Mouse (Mus musculus): ENCODE data around the gene Anks1b. TPM values are rescaled to one million over a fixed set of nuclear protein-coding genes. Genes with fewer than 3 reads are reported as not detected.

Anks1b gene
- total RNA-seq, 1 experiment from 2014 or later: not detected

- no peak for ATAC-seq (replicated peaks; ENCODE audit: insufficient number of reproducible peaks, low FRiP score, low TSS enrichment, poor library complexity, severe bottlenecking)
These were observed 812.1 kb downstream of the Anks1b start for GRCm38 (mm10) chr10:90685367-90685766.

GRCm38 (mm10) chr10:90688153-90688552 lies 814.8 kb downstream of the Anks1b start:
- ATAC-seq (replicated peaks; ENCODE audit: insufficient number of reproducible peaks, low FRiP score, low TSS enrichment, poor library complexity, severe bottlenecking): no peak

DNA sequence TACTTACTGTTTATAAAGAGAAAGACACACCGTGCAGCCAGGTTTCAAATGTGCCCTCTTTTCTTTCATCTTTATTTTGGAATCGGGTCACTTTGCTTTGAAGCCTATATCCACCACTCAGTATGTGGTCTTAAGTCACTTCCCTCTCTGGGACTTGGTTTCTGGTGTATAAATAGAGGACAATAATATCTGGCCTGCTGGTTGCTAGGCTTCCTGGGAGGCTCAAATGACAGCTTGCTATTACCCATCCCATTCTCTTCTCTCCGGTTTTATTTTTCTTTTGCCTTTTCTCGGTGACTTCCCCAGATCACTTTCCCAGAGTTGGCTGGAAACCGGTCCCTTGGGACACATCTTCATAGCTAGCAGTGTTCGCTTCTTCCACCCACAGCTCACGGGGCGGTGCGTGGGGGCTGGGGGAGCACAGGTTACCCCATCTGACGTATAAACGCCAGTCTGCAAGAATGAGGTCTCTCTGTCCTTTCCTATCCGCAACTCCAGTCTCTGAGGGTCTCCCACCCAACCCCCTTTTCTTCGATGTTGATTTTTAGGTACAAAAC lies 815.5 kb downstream of the Anks1b start:
- no peak for ATAC-seq (replicated peaks; ENCODE audit: insufficient number of reproducible peaks, low FRiP score, low TSS enrichment, poor library complexity, severe bottlenecking)

DNA sequence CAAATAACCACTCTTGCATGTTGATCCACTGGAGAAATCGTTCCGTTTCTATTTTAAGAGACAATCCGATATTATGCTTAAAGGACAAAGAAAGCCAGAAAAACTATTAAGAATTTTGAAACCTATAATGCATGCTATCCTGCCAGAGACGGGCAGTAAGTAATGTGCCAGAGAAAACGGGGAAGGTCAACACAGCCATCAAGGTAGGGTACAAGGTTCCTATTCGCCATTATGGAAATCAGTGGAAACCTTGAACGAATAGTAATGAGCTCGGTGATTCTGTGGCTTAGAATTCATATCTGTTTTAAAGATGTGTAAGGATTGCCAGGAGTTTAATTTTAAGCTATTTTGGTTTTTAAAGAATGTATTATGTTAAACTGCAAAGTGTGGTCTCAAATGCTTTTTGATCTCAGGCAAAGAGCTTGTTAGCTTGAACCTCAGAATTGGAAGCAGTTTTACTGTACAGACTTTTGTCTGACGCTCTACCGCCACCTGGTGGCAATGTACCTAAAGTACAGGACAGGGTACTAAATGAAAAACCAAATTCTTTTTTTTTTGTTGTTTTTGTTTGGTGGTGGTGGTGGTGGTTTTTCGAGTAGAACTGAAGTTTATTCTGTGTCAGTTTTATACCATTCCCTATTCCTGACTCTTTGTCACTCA lies 816.7 kb downstream of the Anks1b start:
- 0 out of 2 replicates have a peak, but pooled peaks have one; percentile 50 for ATAC-seq (replicated peaks; ENCODE audit: insufficient number of reproducible peaks, low FRiP score, low TSS enrichment, poor library complexity, severe bottlenecking)

DNA sequence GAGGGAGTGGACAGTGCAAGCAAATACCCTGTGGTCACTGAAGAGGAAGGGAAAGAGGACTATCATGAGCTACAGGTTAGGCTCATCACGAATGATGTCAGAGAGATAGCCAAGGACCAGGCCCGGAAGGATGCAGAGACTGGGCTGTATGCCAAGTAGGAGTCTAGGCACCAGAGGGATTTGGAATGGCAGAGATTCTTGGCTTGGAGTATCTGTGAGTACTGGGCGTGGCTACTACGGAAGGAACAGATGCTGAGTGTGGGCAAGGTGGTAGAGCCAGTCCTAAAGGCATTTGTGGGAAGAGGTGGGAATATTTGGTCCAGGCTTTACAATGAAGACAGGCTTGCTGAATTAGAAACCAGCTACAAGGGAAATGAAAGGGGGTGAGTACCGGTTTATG lies 823.4 kb downstream of the Anks1b start:
- no peak for ATAC-seq (replicated peaks; ENCODE audit: insufficient number of reproducible peaks, low FRiP score, low TSS enrichment, poor library complexity, severe bottlenecking)

DNA sequence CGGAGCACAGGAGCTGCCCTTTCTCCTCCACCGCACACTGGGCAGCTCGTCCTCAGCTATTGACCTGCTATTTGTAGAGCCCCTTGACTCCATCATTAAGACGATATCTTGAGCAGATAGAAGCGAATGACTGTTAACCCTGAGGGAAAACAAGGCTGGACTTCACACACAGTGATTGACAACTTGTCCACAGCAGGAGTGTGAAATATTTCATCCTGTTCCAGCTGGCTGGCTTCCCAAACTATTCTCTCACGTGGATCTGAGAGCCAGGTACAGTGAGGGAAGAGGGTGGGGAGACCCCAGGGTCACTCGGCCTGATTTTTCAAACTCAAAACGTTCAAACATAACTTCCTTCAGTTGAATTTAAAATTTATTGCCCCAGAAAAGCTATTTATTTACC lies 824.1 kb downstream of the Anks1b start:
- no peak for ATAC-seq (replicated peaks; ENCODE audit: insufficient number of reproducible peaks, low FRiP score, low TSS enrichment, poor library complexity, severe bottlenecking)

DNA sequence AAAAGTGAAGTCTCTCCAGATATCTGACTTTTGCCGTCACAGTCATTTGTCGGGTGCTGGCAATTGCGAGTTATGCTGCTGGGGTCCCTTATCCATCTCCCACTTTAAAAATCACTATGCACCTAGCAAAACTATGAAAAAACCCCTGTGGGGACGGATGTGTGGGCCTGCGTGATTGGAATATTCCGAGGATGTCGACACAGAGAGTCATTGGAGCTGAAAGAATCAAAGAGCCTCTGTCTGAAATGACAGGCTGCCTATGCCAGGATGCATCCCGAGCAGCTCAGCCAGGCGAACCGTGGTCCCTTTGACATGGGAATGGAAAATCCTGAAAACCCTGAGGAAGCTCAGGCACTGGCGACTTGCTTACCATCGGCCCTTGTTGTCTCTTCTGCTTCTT lies 825.9 kb downstream of the Anks1b start:
- no peak for ATAC-seq (replicated peaks; ENCODE audit: insufficient number of reproducible peaks, low FRiP score, low TSS enrichment, poor library complexity, severe bottlenecking)

GRCm38 (mm10) chr10:90704602-90705001 lies 831.3 kb downstream of the Anks1b start:
- no peak for ATAC-seq (replicated peaks; ENCODE audit: insufficient number of reproducible peaks, low FRiP score, low TSS enrichment, poor library complexity, severe bottlenecking)

DNA sequence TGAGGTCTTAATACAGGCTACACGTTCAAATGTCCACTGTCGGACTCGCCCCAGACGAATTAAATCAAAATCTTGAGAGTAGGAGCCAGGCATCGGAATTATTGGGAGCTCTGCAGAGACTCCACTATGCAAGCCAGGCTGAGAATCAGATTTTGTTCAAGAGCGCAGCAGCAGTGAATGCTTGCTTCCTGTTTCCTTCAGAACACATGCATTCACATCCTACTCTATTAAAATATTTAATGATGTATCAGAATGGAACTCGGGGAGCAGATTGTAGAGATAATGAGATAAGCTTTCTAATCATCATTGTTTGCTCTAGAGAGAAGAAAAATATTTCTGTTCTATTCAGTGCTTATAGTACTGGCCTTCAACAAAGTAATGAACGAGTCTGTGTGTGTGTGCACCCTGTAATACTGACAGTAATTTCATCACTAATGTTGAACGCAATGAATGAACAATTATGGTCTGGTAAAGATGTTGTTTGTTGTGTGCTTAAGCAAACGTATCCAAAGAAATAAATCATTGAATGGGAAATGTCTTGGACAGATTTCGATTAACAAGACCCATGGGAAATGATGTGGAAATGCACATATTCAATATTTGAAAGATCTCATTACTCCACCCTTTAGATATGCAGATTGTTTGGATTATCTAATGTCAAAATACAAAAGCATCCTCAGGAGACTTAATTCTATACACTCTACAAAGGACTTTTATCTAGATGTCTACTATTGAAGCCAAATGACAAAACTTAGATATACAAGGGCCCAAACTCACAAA lies 835.7 kb downstream of the Anks1b start:
- ATAC-seq (replicated peaks; ENCODE audit: insufficient number of reproducible peaks, low FRiP score, low TSS enrichment, poor library complexity, severe bottlenecking): no peak

- ATAC-seq (replicated peaks; ENCODE audit: insufficient number of reproducible peaks, low FRiP score, low TSS enrichment, poor library complexity, severe bottlenecking): no peak
These were observed 836.3 kb downstream of the Anks1b start for GRCm38 (mm10) chr10:90709602-90709931.

- ATAC-seq (replicated peaks; ENCODE audit: insufficient number of reproducible peaks, low FRiP score, low TSS enrichment, poor library complexity, severe bottlenecking): no peak
These were observed 844.7 kb downstream of the Anks1b start for GRCm38 (mm10) chr10:90717961-90718360.

DNA sequence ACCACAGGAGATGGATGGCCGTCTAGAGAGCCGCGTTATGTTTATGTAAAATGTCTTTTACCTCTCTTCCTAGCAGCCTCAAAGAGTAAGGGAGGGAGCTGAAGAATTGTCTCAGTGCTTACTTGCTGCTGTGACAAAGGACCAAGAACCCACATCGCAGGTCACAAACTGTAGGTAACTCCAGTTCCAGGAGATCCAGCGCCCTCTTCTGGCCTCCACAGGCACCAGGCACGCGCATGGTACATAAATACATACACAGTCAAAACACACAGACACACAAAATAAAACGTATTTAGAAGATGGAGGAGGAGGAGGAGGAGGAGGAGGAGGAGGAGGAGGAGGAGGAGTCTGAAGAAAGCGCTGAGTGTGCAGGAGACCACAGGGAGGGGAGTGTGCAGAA lies 845.4 kb downstream of the Anks1b start:
- ATAC-seq (replicated peaks; ENCODE audit: insufficient number of reproducible peaks, low FRiP score, low TSS enrichment, poor library complexity, severe bottlenecking): no peak

DNA sequence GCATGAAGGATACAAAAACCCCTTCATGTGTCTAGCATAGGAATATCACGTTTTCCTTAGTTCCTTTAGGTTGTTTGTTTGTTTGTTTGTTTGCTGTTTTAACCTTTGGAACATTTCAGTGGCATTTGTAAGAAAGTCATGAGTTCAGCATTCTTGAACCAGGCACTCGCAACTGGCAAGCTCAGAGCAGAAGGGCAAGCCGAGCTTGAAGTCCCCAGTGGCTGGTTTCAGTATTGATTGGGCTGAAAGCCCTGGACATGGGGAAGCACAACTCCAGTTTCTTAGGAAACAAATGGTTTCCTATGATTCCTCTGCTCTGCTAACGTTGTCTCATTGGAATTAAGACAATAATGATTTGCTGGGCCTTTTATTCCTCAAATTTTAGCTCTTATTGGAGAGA lies 846.7 kb downstream of the Anks1b start:
- no peak for ATAC-seq (replicated peaks; ENCODE audit: insufficient number of reproducible peaks, low FRiP score, low TSS enrichment, poor library complexity, severe bottlenecking)

DNA sequence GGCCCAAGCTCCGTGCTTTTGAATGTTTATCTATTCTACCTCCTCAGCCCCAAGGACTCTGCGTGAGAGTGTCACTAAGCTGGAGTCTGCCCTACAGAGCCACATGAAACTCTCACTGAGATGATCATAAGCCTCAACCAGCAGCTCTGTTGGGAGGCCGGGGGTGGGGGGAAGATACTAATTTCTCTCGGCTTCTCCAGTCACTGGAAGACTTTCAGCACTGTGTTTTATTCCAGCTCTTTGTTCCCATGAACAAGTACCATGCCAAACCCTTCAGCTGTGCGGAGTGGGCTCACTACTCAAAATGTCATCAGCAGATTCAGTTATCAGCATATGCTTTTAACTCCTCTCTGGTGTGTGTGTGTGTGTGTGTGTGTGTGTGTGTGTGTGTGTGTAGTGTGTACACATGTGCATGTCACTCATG lies 849.8 kb downstream of the Anks1b start:
- no peak for ATAC-seq (replicated peaks; ENCODE audit: insufficient number of reproducible peaks, low FRiP score, low TSS enrichment, poor library complexity, severe bottlenecking)

- no peak for ATAC-seq (replicated peaks; ENCODE audit: insufficient number of reproducible peaks, low FRiP score, low TSS enrichment, poor library complexity, severe bottlenecking)
These were observed 850.6 kb downstream of the Anks1b start for GRCm38 (mm10) chr10:90723941-90724341.

DNA sequence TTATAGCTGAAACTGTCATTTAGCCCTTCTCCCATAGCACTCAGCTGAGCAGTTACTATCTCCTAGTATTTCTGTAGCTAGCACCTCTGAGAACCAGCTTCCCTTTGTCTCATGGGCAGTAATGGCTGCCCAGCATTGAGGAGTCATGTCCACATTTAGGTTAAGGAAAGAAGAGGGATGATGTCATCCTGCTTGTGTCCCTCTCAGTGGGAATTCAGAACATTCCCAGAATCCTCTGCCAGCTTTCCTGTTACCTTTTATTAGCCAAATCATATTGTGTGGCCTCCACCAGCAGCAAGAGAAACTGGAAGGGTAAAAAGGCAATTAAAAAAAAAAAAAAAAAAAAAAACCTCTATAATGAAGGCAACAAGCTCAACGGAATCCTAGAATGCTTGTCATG lies 851.6 kb downstream of the Anks1b start:
- ATAC-seq (replicated peaks; ENCODE audit: insufficient number of reproducible peaks, low FRiP score, low TSS enrichment, poor library complexity, severe bottlenecking): no peak

GRCm38 (mm10) chr10:90728401-90729358 lies 855.4 kb downstream of the Anks1b start:
- ATAC-seq (replicated peaks; ENCODE audit: insufficient number of reproducible peaks, low FRiP score, low TSS enrichment, poor library complexity, severe bottlenecking): no peak

GRCm38 (mm10) chr10:90729527-90729926 lies 856.2 kb downstream of the Anks1b start:
- ATAC-seq (replicated peaks; ENCODE audit: insufficient number of reproducible peaks, low FRiP score, low TSS enrichment, poor library complexity, severe bottlenecking): no peak

DNA sequence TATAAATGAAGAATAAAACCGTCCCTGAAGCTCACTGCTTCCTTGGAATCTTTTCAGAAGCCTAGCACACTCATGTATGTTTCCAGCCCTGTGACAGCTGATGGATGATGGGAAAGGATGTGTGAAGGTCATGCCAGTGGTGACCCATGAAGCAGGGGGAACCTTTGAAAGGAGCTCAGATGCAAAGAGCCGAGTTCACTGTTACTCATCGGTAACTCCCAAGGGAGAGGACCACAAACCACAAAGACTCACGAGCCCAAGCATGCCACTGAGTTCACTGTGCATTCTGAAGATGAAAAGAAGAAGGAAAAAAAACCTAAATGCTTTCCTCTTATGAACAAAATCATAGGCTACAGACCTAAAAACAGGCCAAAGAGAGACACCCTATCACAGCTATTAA lies 859.5 kb downstream of the Anks1b start:
- ATAC-seq (replicated peaks; ENCODE audit: insufficient number of reproducible peaks, low FRiP score, low TSS enrichment, poor library complexity, severe bottlenecking): no peak
